32 mouse cellular contexts compared by ENCODE assay signal in genomic region chr1:181410647-181411254, GRCm38 (mm10). TPM values are rescaled to one million over a fixed set of nuclear protein-coding genes. Genes with fewer than 3 reads are reported as not detected.
DNase-seq lines count a peak whose midpoint lies in the region; ATAC-seq and TF ChIP-seq lines count a peak whose summit lies in the region.
"Had no signal": no experiment of that assay in that cellular context is flagged by ENCODE, and none has a peak within 500 bp of the region (broad histone marks: within the 10 kb centered on the region; RNA-seq: fewer than 3 reads in every experiment).

No protein-coding gene starts in this region.

- H3K9ac ChIP-seq in forebrain, embryonic 14.5 days (ENCODE audit: low read length): no peak overlapping the region
- no peak overlapping the region for H3K9ac ChIP-seq in hindbrain, embryonic 12.5 days
- H3K9ac ChIP-seq in midbrain, embryonic 12.5 days (replicated peaks): no peak overlapping the region
- H3K9ac ChIP-seq in intestine, embryonic 15.5 days: no peak overlapping the region
- H3K9ac ChIP-seq: heart, embryonic 13.5 days; limb, embryonic 12.5 days; liver, embryonic 15.5 days; lung, embryonic 14.5 days; neural tube, embryonic 12.5 days had no signal

- DNase-seq in brain, embryonic 14.5 days (ENCODE audit: low read depth): peak; percentile 62
- peak; percentile 65 for DNase-seq in forebrain, embryonic 14.5 days (ENCODE audit: low spot score)
- no peak for DNase-seq in gastrocnemius, adult 8-10 months (ENCODE audit: low spot score in 2 of 2)
- DNase-seq in kidney, adult 18-20 months: no peak
- no peak for DNase-seq in spleen, adult 12 weeks (ENCODE audit: low spot score)
- DNase-seq: adrenal gland, adult 2 months; B cell, adult 2 months; cerebellum, adult 11 months; cerebellum, adult 9-10 months; cerebellum, postnatal 36 days; gastrocnemius, postnatal 10 days; heart, postnatal 10 days; kidney, adult 8-10 months; lung, embryonic 14.5 days; lung, postnatal 14 days; right cerebral cortex, postnatal 4 days; thymus, postnatal 14 days had no signal

- no peaks in the 10 kb centered on the region for H3K36me3 ChIP-seq in forebrain, embryonic 14.5 days (ENCODE audit: control insufficient read depth, insufficient read depth, low read length)
- no peaks in the 10 kb centered on the region for H3K36me3 ChIP-seq in hindbrain, embryonic 12.5 days
- H3K36me3 ChIP-seq in midbrain, embryonic 12.5 days: no peaks in the 10 kb centered on the region
- no peaks in the 10 kb centered on the region for H3K36me3 ChIP-seq in intestine, embryonic 15.5 days
- H3K36me3 ChIP-seq: heart, embryonic 13.5 days; limb, embryonic 12.5 days; liver, embryonic 15.5 days; neural tube, embryonic 12.5 days had no signal

- H3K4me1 ChIP-seq in forebrain, embryonic 14.5 days (ENCODE audit: control insufficient read depth, insufficient read depth, low read length): peaks cover 14% of the 10 kb centered on the region
- peaks cover 29% of the 10 kb centered on the region for H3K4me1 ChIP-seq in hindbrain, embryonic 12.5 days
- peaks cover 24% of the 10 kb centered on the region for H3K4me1 ChIP-seq in midbrain, embryonic 12.5 days
- no peaks in the 10 kb centered on the region for H3K4me1 ChIP-seq in intestine, embryonic 15.5 days (replicated peaks)
- H3K4me1 ChIP-seq: limb, embryonic 12.5 days; liver, embryonic 15.5 days had no signal

- no peaks in the 10 kb centered on the region for H3K27me3 ChIP-seq in forebrain, embryonic 14.5 days (replicated peaks; ENCODE audit: control insufficient read depth, insufficient read depth, low read length)
- no peaks in the 10 kb centered on the region for H3K27me3 ChIP-seq in hindbrain, embryonic 12.5 days
- no peaks in the 10 kb centered on the region for H3K27me3 ChIP-seq in midbrain, embryonic 12.5 days
- no peaks in the 10 kb centered on the region for H3K27me3 ChIP-seq in intestine, embryonic 15.5 days (replicated peaks)
- H3K27me3 ChIP-seq: CH12.LX; heart, embryonic 13.5 days; limb, embryonic 12.5 days; liver, embryonic 15.5 days; neural tube, embryonic 12.5 days had no signal

- no peak overlapping the region for H3K4me3 ChIP-seq in forebrain, embryonic 14.5 days (ENCODE audit: low read depth, low read length)
- H3K4me3 ChIP-seq in hindbrain, embryonic 12.5 days: no peak overlapping the region
- H3K4me3 ChIP-seq in midbrain, embryonic 12.5 days: no peak overlapping the region
- H3K4me3 ChIP-seq in intestine, embryonic 15.5 days (replicated peaks): no peak overlapping the region
- H3K4me3 ChIP-seq: heart, embryonic 13.5 days; limb, embryonic 12.5 days; liver, embryonic 15.5 days; myocyte; neural tube, embryonic 12.5 days had no signal

- peak; percentile 51 for ATAC-seq in forebrain, embryonic 14.5 days
- ATAC-seq in hindbrain, embryonic 12.5 days (ENCODE audit: low FRiP score): peak; percentile 20; the same call in 1 of the 2 replicates
- peak; percentile 63 for ATAC-seq in midbrain, embryonic 12.5 days (ENCODE audit: low FRiP score, low read depth)
- no peak for ATAC-seq in intestine, embryonic 15.5 days
- ATAC-seq: activated CD4-positive, CD25-positive, alpha-beta regulatory T cell, adult 4 months had no signal

- TF ChIP-seq CTCF in brain, embryonic 14.5 days (IDR thresholded peaks at IDR 0.05; ENCODE audit: borderline replicate concordance, extremely low read depth, insufficient read depth, insufficient read length): no peak

- peak overlapping the region; percentile 52; the same call in 1 of the 2 replicates for H3K27ac ChIP-seq in forebrain, embryonic 14.5 days (ENCODE audit: low read depth, low read length)
- H3K27ac ChIP-seq in hindbrain, embryonic 12.5 days: peak overlapping the region; percentile 55
- peak overlapping the region; percentile 58 for H3K27ac ChIP-seq in midbrain, embryonic 12.5 days (replicated peaks)
- H3K27ac ChIP-seq in intestine, embryonic 15.5 days: no peak overlapping the region
- H3K27ac ChIP-seq: heart, embryonic 13.5 days; kidney, postnatal 0 days; limb, embryonic 12.5 days; liver, embryonic 15.5 days; neural tube, embryonic 12.5 days had no signal

- 38% methylated on average over 8 of the region's 8 CpGs for WGBS in forebrain, embryonic 14.5 days
- 55% methylated on average over 8 of the region's 8 CpGs for WGBS in hindbrain, embryonic 12.5 days
- WGBS in midbrain, embryonic 12.5 days: 39% methylated on average over 8 of the region's 8 CpGs
- WGBS in intestine, embryonic 15.5 days: 74% methylated on average over 8 of the region's 8 CpGs

- TF ChIP-seq POLR2A in brain, embryonic 14.5 days (IDR thresholded peaks at IDR 0.05; ENCODE audit: borderline replicate concordance, extremely low read depth, insufficient read depth, insufficient read length, poor library complexity, severe bottlenecking): no peak

- H3K9me3 ChIP-seq in forebrain, embryonic 14.5 days (replicated peaks; ENCODE audit: control insufficient read depth, low read length): no peaks in the 10 kb centered on the region
- no peaks in the 10 kb centered on the region for H3K9me3 ChIP-seq in hindbrain, embryonic 12.5 days (replicated peaks)
- no peaks in the 10 kb centered on the region for H3K9me3 ChIP-seq in midbrain, embryonic 12.5 days
- H3K9me3 ChIP-seq in intestine, embryonic 15.5 days: no peaks in the 10 kb centered on the region
- H3K9me3 ChIP-seq: heart, embryonic 13.5 days; limb, embryonic 12.5 days; liver, embryonic 15.5 days; neural tube, embryonic 12.5 days had no signal

- no peak overlapping the region for H3K4me2 ChIP-seq in forebrain, embryonic 14.5 days (ENCODE audit: low read length)
- no peak overlapping the region for H3K4me2 ChIP-seq in hindbrain, embryonic 12.5 days (replicated peaks)
- no peak overlapping the region for H3K4me2 ChIP-seq in midbrain, embryonic 12.5 days (replicated peaks)
- no peak overlapping the region for H3K4me2 ChIP-seq in intestine, embryonic 15.5 days (replicated peaks)
- H3K4me2 ChIP-seq: heart, embryonic 13.5 days; limb, embryonic 12.5 days; liver, embryonic 15.5 days; lung, embryonic 14.5 days; neural tube, embryonic 12.5 days had no signal

RNA-seq across cellular contexts. Expression of gene Cnih3, which starts 58.3 kb away (rescaled TPM):
- 6.7 and 10.5 TPM in 2 replicates for polyA plus RNA-seq in brain, embryonic 14.5 days (2012; rRNA removed)
- 17.0 and 27.9 TPM in 2 replicates for polyA plus RNA-seq in forebrain, embryonic 14.5 days (2014; fragmentation: Nextera tagmentation; extraction: Ambion mirVana)
- 2.6 and 5.1 TPM in 2 replicates for polyA plus RNA-seq in hindbrain, embryonic 12.5 days (2016; fragmentation: Nextera tagmentation; extraction: Ambion mirVana)
- polyA plus RNA-seq in midbrain, embryonic 12.5 days (2016; fragmentation: Nextera tagmentation; extraction: Ambion mirVana): 1.3 and 1.7 TPM in 2 replicates
- 0.20 and 0.29 TPM in 2 replicates for polyA plus RNA-seq in intestine, embryonic 15.5 days (2015; fragmentation: Nextera tagmentation; extraction: Ambion mirVana)
- not detected for total RNA-seq in gastrocnemius, adult 8-10 months (2022)
- total RNA-seq: adrenal gland, adult 2 months; CH12.LX; heart, adult 8-10 months; heart, postnatal 10 days; hematopoietic stem cell, adult 5-6 weeks; liver, adult 2 months had no signal
- polyA plus RNA-seq: activated CD4-positive, CD25-positive, alpha-beta regulatory T cell, adult 4 months; adrenal gland, adult 2 months; large intestine, adult 2 months; liver, adult 2 months; lung, embryonic 14.5 days had no signal

Comparison
In these comparisons a context has a peak if more than half of its experiments do, and no peak if none do; other contexts are left out.
1. DNase-seq: peak in brain, embryonic 14.5 days (single experiment) and forebrain, embryonic 14.5 days (single experiment); none in gastrocnemius, adult 8-10 months (0 of 2), kidney, adult 18-20 months (single experiment) and spleen, adult 12 weeks (single experiment).